Mouse (Mus musculus): ENCODE measurements around the gene Gja3.

Gene Gja3

GRCm38 (mm10) chr14:57057563-57058321 is at the start of gene Gja3:
TSS of gene Gja3 (minus strand) at chr14:57058100.
- peak; percentile 3 to 21 for DNase-seq (ENCODE audit: low spot score in 2 of 2)

- DNase-seq (ENCODE audit: low spot score in 2 of 2), result no peak
Measured at GRCm38 (mm10) chr14:57107091-57107490, 49.2 kb upstream of the Gja3 start.

GRCm38 (mm10) chr14:57105721-57106120 is 47.8 kb upstream of the Gja3 start:
- DNase-seq (ENCODE audit: low spot score in 2 of 2), result no peak

- DNase-seq (ENCODE audit: low spot score in 2 of 2), result no peak
Measured at GRCm38 (mm10) chr14:57105111-57105510, 47.2 kb upstream of the Gja3 start.

GRCm38 (mm10) chr14:57104106-57105023 is 46.5 kb upstream of the Gja3 start, which contains the start of gene Gjb2:
TSS of gene Gjb2 (minus strand) at chr14:57104702.
- no peak for DNase-seq (ENCODE audit: low spot score in 2 of 2)

- no peak for DNase-seq (ENCODE audit: low spot score in 2 of 2)
Measured at GRCm38 (mm10) chr14:57103711-57104105, 45.8 kb upstream of the Gja3 start.

- DNase-seq (ENCODE audit: low spot score in 2 of 2), result no peak
Measured at GRCm38 (mm10) chr14:57103121-57103520, 45.2 kb upstream of the Gja3 start.

- no peak for DNase-seq (ENCODE audit: low spot score in 2 of 2)
Measured at GRCm38 (mm10) chr14:57101623-57102022, 43.7 kb upstream of the Gja3 start.

- DNase-seq (ENCODE audit: low spot score in 2 of 2), result no peak
Measured at GRCm38 (mm10) chr14:57095855-57096254, 38.0 kb upstream of the Gja3 start.

GRCm38 (mm10) chr14:57093029-57093428 is 35.1 kb upstream of the Gja3 start:
- DNase-seq (ENCODE audit: low spot score in 2 of 2), result peak; percentile 19 to 63

GRCm38 (mm10) chr14:57090001-57090400 is 32.1 kb upstream of the Gja3 start:
- DNase-seq (ENCODE audit: low spot score in 2 of 2), result no peak

GRCm38 (mm10) chr14:57089107-57089506 is 31.2 kb upstream of the Gja3 start:
- DNase-seq (ENCODE audit: low spot score in 2 of 2), result no peak

GRCm38 (mm10) chr14:57084180-57084668 is 26.3 kb upstream of the Gja3 start:
- no peak for DNase-seq (ENCODE audit: low spot score in 2 of 2)

GRCm38 (mm10) chr14:57082863-57083262 is 25.0 kb upstream of the Gja3 start:
- DNase-seq (ENCODE audit: low spot score in 2 of 2), result no peak

GRCm38 (mm10) chr14:57075537-57075936 is 17.6 kb upstream of the Gja3 start:
- DNase-seq (ENCODE audit: low spot score in 2 of 2), result no peak

GRCm38 (mm10) chr14:57069906-57070305 is 12.0 kb upstream of the Gja3 start:
- DNase-seq (ENCODE audit: low spot score in 2 of 2), result peak; percentile 19 to 39

GRCm38 (mm10) chr14:57066053-57066452 is 8.2 kb upstream of the Gja3 start:
- DNase-seq (ENCODE audit: low spot score in 2 of 2), result no peak

GRCm38 (mm10) chr14:57060052-57060451 is 2.2 kb upstream of the Gja3 start:
- DNase-seq (ENCODE audit: low spot score in 2 of 2), result peak; percentile 73 to 80

GRCm38 (mm10) chr14:57057204-57057562 is 717 bp downstream of the Gja3 start:
- DNase-seq (ENCODE audit: low spot score in 2 of 2), result no peak

- DNase-seq (ENCODE audit: low spot score in 2 of 2), result no peak
Measured at GRCm38 (mm10) chr14:57052713-57053112, 5.2 kb downstream of the Gja3 start.

GRCm38 (mm10) chr14:57043863-57044262 is 14.0 kb downstream of the Gja3 start:
- no peak for DNase-seq (ENCODE audit: low spot score in 2 of 2)

- no peak for DNase-seq (ENCODE audit: low spot score in 2 of 2)
Measured at GRCm38 (mm10) chr14:57041439-57041838, 16.5 kb downstream of the Gja3 start.
